Mouse (Mus musculus) midbrain, embryonic 10.5 days (tissue): ENCODE measurements around the gene Gna15. TPM values are rescaled to one million over a fixed set of nuclear protein-coding genes. Genes with fewer than 3 reads are reported as not detected.

Experiments
- DNase-seq: peaks from one replicate; pipeline ENCODE4 v3.0.0-alpha.2; 2017; ENCODE audit warnings: low spot score
- H3K27ac ChIP-seq: fragments of 300-500 bp; sonication (generic); replicated peaks from 2 replicates; pipeline ENCODE4 v1.5.1; 2016; ENCODE audit warnings: mild to moderate bottlenecking
- H3K27me3 ChIP-seq: fragments of 300-500 bp; sonication (generic); 2 replicates; pipeline ENCODE4 v1.6.1; 2016; ENCODE audit warnings: low read depth, mild to moderate bottlenecking; ENCODE audit not compliant: poor library complexity, severe bottlenecking
- H3K36me3 ChIP-seq: fragments of 300-500 bp; sonication (generic); 2 replicates; pipeline ENCODE4 v1.6.1; 2016; ENCODE audit warnings: mild to moderate bottlenecking, moderate library complexity
- H3K4me1 ChIP-seq: fragments of 300-500 bp; sonication (generic); 2 replicates; pipeline ENCODE4 v1.6.1; 2016
- H3K4me3 ChIP-seq: fragments of 300-500 bp; sonication (generic); 2 replicates; pipeline ENCODE4 v1.5.1; 2016; ENCODE audit warnings: mild to moderate bottlenecking, moderate library complexity
- H3K9me3 ChIP-seq: fragments of 300-500 bp; sonication (generic); replicated peaks from 2 replicates; pipeline ENCODE4 v1.6.1; 2016; ENCODE audit warnings: mild to moderate bottlenecking
- WGBS: fragments of 180-500 bp; shearing (Covaris S2); methylation state at CpG from one replicate; pipeline ENCODE4 v1.1.7; 2016; 5-methylcytosine and 5-hydroxymethylcytosine counted together
- polyA plus RNA-seq: library from polyadenylated mRNA; unstranded; fragments of >200 nt; fragmentation: Nextera tagmentation; extraction: Ambion mirVana; gene quantifications from 2 replicates; pipeline ENCODE4 v1.2.1, GENCODE M21; 2016

Gene Gna15
- polyA plus RNA-seq, 1 experiment from 2014 or later: 0.85 TPM

DNA sequence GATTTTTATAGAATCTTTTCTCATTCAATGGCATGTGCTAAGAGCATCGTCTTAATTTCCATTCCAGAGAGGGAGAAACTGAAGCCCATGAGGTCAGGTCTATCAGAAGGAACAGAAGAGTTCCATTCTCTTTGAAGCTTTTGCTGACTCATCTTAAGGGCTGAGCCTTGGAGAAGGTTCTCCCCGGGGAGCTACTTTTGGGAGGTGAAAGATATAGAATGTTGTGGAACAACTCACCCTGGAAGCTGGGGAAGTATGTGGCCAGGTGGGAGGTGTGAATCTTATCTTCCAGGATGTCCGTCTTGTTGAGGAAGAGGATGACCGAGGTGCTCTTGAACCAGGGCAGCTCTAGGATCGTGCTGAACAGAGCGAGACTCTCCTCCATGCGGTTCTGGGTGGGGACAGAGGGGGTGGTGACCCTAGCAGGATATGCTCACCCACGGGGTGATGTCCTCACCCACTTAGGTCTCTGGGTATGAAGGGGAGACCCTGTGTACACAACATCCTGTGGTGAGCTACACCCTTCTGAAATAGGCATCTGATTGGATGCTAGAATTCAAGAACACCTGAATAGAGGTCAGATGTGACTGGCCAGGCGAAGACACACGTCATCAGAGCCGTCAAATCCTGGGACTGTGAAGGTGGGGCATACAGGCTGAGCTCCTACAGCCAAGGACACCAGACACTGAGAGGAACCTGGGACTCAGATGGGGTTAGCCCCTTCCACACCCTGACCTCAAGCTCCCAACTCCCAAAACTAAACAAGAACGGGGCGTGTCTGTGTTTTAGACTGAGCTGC is 16.1 kb downstream of the Gna15 start:
- Histone ChIP-seq H3K27ac (no peak overlapping the region), H3K4me3 (no peak overlapping the region), H3K4me1 (peaks cover 8% of the 10 kb centered on the region), H3K27me3 (peaks cover 33% of the 10 kb centered on the region), H3K9me3 (no peaks in the 10 kb centered on the region), H3K36me3 (no peaks in the 10 kb centered on the region)
- 76% methylated on average over 13 of the region's 13 CpGs for WGBS
- no peak for DNase-seq

DNA sequence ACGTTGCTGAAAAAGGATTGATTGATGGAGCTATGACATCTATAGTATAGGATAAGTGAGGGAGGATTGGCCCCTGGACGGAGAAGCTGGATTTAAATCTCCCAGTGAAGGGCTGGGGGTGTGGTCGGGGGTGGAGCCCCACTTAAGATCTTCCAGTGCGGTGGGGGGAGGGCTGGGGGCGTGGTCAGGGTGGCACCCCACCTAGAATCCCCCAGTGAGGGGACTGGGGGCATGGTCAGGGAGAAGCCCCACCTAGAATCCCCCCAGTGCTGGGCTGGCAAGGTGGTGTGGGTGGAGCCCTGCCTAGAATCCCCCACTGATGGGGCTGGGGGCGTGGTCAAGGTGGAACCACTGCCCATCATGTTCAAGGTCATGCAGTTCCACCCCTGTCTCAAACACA is 16.9 kb downstream of the Gna15 start:
- Histone ChIP-seq H3K27me3 (peaks cover 30% of the 10 kb centered on the region), H3K27ac (no peak overlapping the region)
- WGBS: 45% methylated on average over 6 of the region's 6 CpGs

DNA sequence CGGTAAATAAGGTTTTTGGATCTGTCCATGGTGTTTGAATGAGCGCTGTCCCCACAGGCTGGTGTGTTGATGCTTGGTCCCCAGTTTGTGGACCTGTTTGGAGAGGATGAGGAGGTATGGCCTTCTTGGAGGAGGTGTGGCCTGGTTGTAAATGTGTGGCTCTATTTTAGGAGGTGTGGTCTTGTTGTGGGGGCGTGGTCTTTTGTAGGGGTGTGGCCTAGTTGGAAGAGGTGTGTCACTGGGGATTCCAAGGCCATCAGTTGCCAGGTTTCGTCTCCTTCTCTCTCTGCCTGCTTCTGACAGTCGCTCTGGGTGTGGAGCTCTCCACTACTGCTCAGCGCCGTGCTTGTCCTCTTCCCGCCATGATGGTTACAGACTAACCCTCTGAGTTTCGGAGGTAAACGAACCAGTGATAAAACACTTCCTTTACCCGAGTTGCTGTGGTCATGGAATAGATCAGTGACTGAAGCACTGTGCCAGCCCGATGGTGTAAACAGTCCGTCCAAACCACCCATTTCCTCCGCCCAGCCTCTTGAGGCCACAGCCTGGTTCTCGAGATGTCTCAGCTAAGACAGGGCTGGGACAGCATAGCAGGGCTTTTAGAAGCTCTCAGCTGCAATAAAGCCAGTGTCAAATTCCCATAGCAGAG is 18.9 kb downstream of the Gna15 start:
- Histone ChIP-seq H3K4me1 (peaks cover 12% of the 10 kb centered on the region), H3K4me3 (no peak overlapping the region), H3K36me3 (no peaks in the 10 kb centered on the region), H3K27ac (no peak overlapping the region), H3K27me3 (peaks cover 14% of the 10 kb centered on the region), H3K9me3 (no peaks in the 10 kb centered on the region)
- WGBS: 76% methylated on average over 15 of the region's 15 CpGs
- DNase-seq: no peak

More for the DNA sequence above, 16.9 kb downstream of the Gna15 start:
- no peak overlapping the region for H3K4me3 ChIP-seq
- H3K9me3 ChIP-seq: no peaks in the 10 kb centered on the region
- no peak for DNase-seq
- peaks cover 12% of the 10 kb centered on the region for H3K4me1 ChIP-seq
- no peaks in the 10 kb centered on the region for H3K36me3 ChIP-seq

DNA sequence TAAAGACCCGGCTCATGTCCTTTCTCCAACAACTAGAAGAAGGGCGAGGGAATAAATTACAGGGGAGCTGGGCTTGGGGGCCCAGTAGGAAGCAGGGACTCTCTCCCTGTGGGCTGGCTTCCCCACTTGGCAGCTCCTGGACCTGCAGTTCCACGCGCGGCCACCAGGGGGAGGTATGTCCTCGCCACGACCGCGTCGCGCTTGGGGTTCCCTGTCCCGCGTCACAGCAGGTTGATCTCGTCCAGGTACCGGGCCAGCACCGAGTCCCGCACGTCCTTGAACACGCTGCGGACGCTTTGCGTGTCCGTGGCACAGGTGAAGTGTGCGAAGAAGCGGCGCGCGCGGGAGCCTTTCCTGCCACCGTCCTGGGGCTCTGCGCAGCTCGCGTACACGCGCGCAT is 21.4 kb downstream of the Gna15 start:
- no peaks in the 10 kb centered on the region for H3K9me3 ChIP-seq
- peak overlapping the region; percentile 51 for H3K4me3 ChIP-seq
- peaks cover 24% of the 10 kb centered on the region for H3K4me1 ChIP-seq
- H3K36me3 ChIP-seq: no peaks in the 10 kb centered on the region
- peaks cover 14% of the 10 kb centered on the region for H3K27me3 ChIP-seq
- peak; percentile 87 for DNase-seq
- H3K27ac ChIP-seq: 0 out of 2 replicates have a peak overlapping the region, but pooled peaks have one; percentile 38
- 9% methylated on average over 36 of the region's 36 CpGs for WGBS

DNA sequence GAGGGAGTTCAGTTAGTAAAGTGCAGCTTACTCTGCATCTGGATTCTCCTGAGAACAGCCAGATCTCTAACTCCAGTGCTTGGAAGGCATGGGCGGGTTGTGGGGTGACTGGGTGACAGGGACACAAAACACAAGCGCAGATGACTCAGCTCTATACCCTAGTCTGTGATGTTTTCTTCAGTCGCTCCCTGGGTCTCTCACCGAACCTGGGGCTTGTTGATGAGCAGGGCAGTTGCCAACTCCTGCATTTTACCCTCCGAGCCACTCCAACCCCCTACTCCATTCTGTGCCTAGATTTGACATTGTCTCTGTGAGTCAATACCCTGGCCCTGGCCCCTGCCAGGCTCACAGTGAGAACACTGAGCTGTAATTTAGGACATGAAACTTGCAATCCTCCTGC is 22.2 kb downstream of the Gna15 start:
- Histone ChIP-seq H3K9me3 (no peaks in the 10 kb centered on the region), H3K4me3 (no peak overlapping the region), H3K36me3 (no peaks in the 10 kb centered on the region), H3K27ac (no peak overlapping the region), H3K4me1 (peaks cover 32% of the 10 kb centered on the region), H3K27me3 (peaks cover 14% of the 10 kb centered on the region)
- 91% methylated on average over 5 of the region's 5 CpGs for WGBS
- DNase-seq: no peak

DNA sequence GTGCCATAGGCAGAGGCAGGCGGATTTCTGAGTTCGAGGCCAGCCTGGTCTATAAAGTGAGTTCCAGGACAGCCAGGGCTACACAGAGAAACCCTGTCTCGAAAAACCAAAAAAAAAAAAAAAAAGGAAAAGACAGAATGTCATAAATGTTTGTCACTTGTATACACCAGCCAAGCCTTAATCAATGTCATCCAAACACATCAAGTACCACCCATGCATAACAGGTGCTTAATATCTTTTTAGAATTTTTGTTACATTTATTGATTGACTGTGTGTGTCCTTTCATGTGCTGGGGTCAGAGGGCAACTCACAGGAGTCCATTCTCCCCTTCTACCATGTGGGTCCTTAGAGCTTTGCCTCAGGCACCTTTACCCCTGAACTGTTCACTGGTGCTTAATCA is 24.0 kb downstream of the Gna15 start, which contains the start of gene S1pr4:
TSS of gene S1pr4 (minus strand) at position 101 of the 400 bp plus-strand sequence.
- no peaks in the 10 kb centered on the region for H3K36me3 ChIP-seq
- WGBS: 90% methylated on average over 3 of the region's 3 CpGs
- H3K27me3 ChIP-seq: peaks cover 14% of the 10 kb centered on the region
- H3K27ac ChIP-seq: peak within 1 kb of the TSS; percentile 39
- H3K4me3 ChIP-seq: no peak within 1 kb of the TSS
- H3K4me1 ChIP-seq: peaks cover 39% of the 10 kb centered on the region
- DNase-seq: no peak
- H3K9me3 ChIP-seq: no peaks in the 10 kb centered on the region

DNA sequence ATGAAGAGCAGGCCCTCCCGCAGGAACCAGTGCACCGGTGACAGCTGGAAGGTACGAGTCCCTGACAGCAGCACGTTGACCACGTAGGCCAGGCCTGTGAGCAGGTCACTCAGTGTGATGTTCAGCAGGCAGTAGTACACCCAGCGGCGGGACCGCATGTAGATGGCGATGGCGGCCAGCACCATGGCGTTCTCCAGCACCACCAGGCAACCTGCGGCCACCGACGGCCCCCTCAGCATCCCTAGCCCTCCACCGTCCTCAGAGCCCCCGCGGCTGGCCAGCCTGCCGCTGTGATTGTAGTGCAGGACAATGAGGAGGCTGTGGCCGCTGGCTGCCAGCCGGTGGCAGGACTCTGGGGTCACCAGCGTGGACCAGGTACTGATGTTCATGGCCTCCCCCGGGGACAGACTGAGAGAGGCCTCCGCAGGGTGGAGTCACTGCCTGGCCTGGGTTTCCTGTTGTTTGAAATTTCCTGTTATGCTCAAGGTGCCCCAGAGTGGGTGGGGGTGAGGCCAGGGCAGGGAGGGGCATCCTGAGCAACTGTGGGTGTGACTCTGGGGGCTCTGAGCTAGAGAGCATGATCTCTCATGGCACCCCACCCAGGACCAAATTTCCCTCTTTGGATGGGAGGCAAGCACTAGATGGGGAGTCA is 24.6 kb downstream of the Gna15 start:
- Histone ChIP-seq H3K4me1 (peaks cover 44% of the 10 kb centered on the region), H3K27me3 (peaks cover 14% of the 10 kb centered on the region), H3K4me3 (no peak overlapping the region), H3K36me3 (no peaks in the 10 kb centered on the region), H3K27ac (peak overlapping the region; percentile 39), H3K9me3 (no peaks in the 10 kb centered on the region)
- no peak for DNase-seq
- 80% methylated on average over 23 of the region's 23 CpGs for WGBS

DNA sequence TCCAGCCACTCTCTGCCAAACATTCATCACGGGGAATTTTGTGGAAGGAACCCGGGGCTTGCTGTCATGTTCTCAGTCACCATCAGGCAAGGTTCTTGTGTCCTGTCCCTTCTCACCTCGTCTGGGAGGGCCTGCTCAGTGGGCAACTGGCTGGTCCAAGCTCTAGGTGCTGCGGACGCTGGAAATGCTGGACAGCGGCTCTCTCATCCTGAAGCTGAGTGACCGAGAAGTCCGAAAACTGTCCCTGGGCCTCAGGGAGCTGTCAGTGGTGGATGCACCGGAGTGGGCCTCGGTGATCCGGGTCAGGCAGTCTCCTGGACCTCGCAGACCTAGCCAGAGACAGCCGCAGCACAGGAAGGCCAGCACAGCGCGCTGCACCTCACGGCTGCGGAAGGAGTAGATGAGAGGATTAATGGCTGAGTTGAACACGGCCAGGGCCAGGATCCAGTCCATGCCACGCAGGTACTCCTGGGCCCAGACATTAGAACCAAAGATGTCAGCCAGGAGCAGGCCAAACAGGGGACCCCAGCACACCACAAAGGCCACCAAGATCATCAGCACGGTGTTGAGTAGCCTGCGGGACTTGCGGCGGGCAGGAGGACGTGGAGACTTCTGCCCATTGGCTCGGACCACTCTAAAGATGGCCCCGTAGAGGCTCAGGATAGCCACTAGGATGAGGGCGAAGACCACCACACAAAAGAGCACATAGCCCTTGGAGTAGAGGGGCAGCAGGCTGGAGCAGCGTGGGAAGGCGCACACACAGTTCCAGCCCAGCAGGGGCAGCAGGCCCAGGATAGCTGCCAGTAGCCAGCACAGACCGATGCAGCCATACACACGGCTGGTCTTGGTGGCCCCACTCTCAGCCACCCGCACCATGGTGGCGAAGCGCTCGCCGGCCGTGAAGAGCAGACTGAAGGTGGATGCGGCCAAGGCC is 25.4 kb downstream of the Gna15 start:
- H3K27me3 ChIP-seq: peaks cover 9% of the 10 kb centered on the region
- no peak for DNase-seq
- H3K4me3 ChIP-seq: no peak overlapping the region
- peaks cover 6% of the 10 kb centered on the region for H3K36me3 ChIP-seq
- H3K27ac ChIP-seq: peak overlapping the region; percentile 39
- peaks cover 49% of the 10 kb centered on the region for H3K4me1 ChIP-seq
- WGBS: 89% methylated on average over 38 of the region's 38 CpGs
- no peaks in the 10 kb centered on the region for H3K9me3 ChIP-seq

DNA sequence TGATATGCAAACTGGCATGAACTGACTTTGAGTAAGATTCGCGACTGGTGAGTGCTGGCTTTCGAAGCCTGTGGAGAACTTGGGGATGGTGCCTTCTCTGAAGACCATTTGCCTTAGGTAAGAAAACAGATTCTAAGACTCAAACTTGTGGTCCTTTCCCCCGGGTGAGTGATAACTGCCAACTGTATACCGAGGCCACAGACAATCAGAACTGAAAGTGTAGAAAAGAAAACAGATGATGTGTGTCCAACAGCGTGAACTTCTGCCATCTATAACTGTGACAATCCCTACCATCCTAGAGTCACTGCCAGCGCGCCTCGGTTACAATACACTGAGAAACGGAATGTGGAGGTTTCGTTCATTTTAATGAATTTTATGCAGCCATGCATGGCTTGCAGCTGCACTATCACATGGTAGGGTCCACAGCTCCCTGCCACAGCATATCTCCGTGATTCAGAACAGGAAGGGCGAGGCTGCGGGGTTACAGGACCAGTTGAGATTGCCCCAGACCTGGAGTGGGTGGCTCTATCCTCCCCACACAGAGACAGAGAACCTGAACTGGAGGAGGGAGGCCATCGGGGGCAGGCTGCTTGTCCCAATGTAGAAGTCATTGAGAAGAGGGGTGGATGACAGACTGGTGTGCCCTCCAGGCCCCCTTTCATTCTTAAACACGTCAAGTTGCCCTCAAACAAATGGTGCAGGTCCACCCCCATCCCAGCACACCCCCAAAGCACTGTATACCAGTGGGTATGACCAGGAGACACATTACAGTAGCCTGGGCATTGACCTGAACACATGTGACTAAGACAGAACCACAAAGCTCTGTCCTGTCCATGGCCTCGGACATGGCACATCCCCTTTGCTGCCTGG is 26.4 kb downstream of the Gna15 start:
- H3K4me1 ChIP-seq: peaks cover 47% of the 10 kb centered on the region
- peak overlapping the region; percentile 65; the same call in 1 of the 2 replicates for H3K4me3 ChIP-seq
- 89% methylated on average over 17 of the region's 17 CpGs for WGBS
- peak overlapping the region; percentile 90 for H3K27ac ChIP-seq
- no peaks in the 10 kb centered on the region for H3K27me3 ChIP-seq
- H3K36me3 ChIP-seq: peaks cover 16% of the 10 kb centered on the region
- no peak for DNase-seq
- H3K9me3 ChIP-seq: no peaks in the 10 kb centered on the region

DNA sequence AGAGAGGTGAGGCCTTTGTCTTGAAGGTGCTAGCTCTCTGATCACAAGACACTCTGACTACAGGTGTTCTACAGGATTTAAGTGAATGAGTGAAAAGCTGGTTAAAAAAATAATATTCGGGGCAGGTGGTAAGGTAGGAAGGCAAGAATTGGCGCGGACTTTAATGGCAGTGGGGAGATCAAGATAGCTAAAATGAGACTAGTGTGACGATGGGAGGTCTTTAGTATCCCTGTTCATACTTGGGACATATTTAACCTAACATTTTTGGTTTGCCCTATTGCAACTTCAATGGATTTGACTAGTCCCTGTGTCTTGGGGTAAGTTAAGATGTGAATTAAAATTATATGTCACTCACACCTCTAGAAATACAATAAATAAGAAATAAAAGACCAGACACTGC is 27.1 kb downstream of the Gna15 start:
- peak overlapping the region; percentile 90 for H3K27ac ChIP-seq
- H3K4me3 ChIP-seq: peak overlapping the region; percentile 65
- no peaks in the 10 kb centered on the region for H3K9me3 ChIP-seq
- no peaks in the 10 kb centered on the region for H3K27me3 ChIP-seq
- 38% methylated on average over 4 of the region's 4 CpGs for WGBS
- DNase-seq: no peak
- H3K4me1 ChIP-seq: peaks cover 45% of the 10 kb centered on the region
- peaks cover 23% of the 10 kb centered on the region for H3K36me3 ChIP-seq

DNA sequence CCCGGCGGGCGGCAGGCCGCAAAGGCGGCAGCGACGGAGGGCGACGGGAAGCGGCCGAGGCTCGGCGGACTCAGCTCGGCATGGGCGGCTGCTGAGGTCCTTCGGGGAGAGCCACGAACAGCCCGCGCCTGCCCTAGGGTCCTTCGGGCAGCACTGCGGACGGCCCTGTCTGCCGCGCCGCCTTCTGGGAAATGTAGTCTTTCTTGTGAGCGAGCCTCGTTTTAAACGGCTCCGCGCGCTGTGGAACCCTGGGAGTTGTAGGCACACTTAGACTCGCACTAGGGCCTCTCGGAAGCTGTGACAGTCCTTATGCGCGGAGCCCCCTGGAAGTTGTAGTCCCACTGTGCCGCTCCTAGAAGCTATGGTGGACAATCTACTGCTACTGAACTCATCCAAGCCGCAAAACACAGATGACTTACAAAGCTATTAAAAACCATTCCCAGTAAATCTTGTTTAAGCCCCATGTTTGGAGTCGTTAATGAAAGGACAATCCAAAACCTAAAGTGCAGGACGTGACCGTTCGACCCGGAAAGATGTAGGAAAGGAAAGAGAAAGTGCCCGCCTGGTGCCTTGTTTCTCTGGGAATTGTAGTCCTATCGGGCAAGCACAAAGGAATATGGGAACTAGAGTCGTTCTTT is 27.6 kb downstream of the Gna15 start, which contains the start of gene Ncln:
TSS of gene Ncln (minus strand) at position 129 of the 638 bp plus-strand sequence.
- no peaks in the 10 kb centered on the region for H3K27me3 ChIP-seq
- peaks cover 45% of the 10 kb centered on the region for H3K4me1 ChIP-seq
- DNase-seq: peak; percentile 98
- peak within 1 kb of the TSS; percentile 90 for H3K27ac ChIP-seq
- under 1% methylated on average over 45 of the region's 45 CpGs for WGBS
- peak within 1 kb of the TSS; percentile 65 for H3K4me3 ChIP-seq
- no peaks in the 10 kb centered on the region for H3K9me3 ChIP-seq
- H3K36me3 ChIP-seq: peaks cover 28% of the 10 kb centered on the region
